Mouse (Mus musculus) spleen, adult 2 months (tissue): ENCODE results near the gene Cga. TPM values are rescaled to one million over a fixed set of nuclear protein-coding genes. Genes with fewer than 3 reads are reported as not detected.

Source experiments
- DNase-seq, 2 experiments: peaks; one replicate each; pipeline versions ENCODE4 v3.0.0 to v3.0.0-alpha.2; 2012 to 2021; ENCODE audit warnings: low spot score in 2 of 2, low read depth in 1 of 2
- H3K27ac ChIP-seq: fragments of 200-500 bp; 2 replicates; pipeline ENCODE4 v1.5.1; 2012; ENCODE audit warnings: low read length, inconsistent platforms; ENCODE audit not compliant: insufficient read depth
- H3K27me3 ChIP-seq: fragments of 200-500 bp; 2 replicates; pipeline ENCODE4 v1.6.1; 2012; ENCODE audit warnings: mild to moderate bottlenecking, moderate library complexity, low read length, inconsistent platforms; ENCODE audit not compliant: control insufficient read depth, insufficient read depth
- H3K36me3 ChIP-seq: fragments of 200-500 bp; 2 replicates; pipeline ENCODE4 v1.6.1; 2012; ENCODE audit warnings: mild to moderate bottlenecking, low read length, inconsistent platforms; ENCODE audit not compliant: control insufficient read depth, insufficient read depth
- H3K4me1 ChIP-seq: fragments of 200-500 bp; 2 replicates; pipeline ENCODE4 v1.6.1; 2011; ENCODE audit warnings: inconsistent platforms; ENCODE audit not compliant: control insufficient read depth, insufficient read depth, insufficient read length
- H3K4me3 ChIP-seq: fragments of 200-500 bp; 2 replicates; pipeline ENCODE4 v1.5.1; 2011; ENCODE audit warnings: mild to moderate bottlenecking, inconsistent platforms; ENCODE audit not compliant: insufficient read depth, insufficient read length; ENCODE audit errors: extremely low read depth
- CTCF ChIP-seq: fragments of 200-500 bp; IDR thresholded peaks from 2 replicates; pipeline ENCODE4 v1.5.1; 2011; ENCODE audit warnings: mild to moderate bottlenecking, inconsistent platforms; ENCODE audit not compliant: insufficient read depth, insufficient read length, insufficient replicate concordance; ENCODE audit errors: extremely low read depth
- POLR2A ChIP-seq: fragments of 200-500 bp; IDR thresholded peaks from 2 replicates; pipeline ENCODE4 v1.6.1; 2011; ENCODE audit warnings: low read depth, low read length, inconsistent platforms
- WGBS: fragments of 180-500 bp; shearing (Covaris S2); methylation state at CpG from one replicate; pipeline ENCODE4 v1.1.7; 2018; 5-methylcytosine and 5-hydroxymethylcytosine counted together
- polyA plus RNA-seq: library from polyadenylated mRNA; depleted of rRNA; stranded (reverse); fragments of >200 nt; gene quantifications from 2 replicates; pipeline ENCODE4 v1.2.3, GENCODE M21; 2012

Gene Cga
- polyA plus RNA-seq, 1 experiment = not detected

- Histone ChIP-seq H3K4me3 (no peak overlapping the region), H3K27ac (no peak overlapping the region), H3K4me1 (peaks cover 8% of the 10 kb centered on the region; the same call in 1 of the 2 replicates), H3K36me3 (no peaks in the 10 kb centered on the region), H3K27me3 (no peaks in the 10 kb centered on the region)
- TF ChIP-seq POLR2A = no peak
- TF ChIP-seq CTCF = no peak
- WGBS = 95% methylated on average over 3 of the region's 3 CpGs
- no peak for DNase-seq
These were observed 34.2 kb upstream of the Cga start for GRCm38 (mm10) chr4:34859416-34859815.

- Histone ChIP-seq H3K4me3 (no peak overlapping the region), H3K4me1 (peaks cover 8% of the 10 kb centered on the region; the same call in 1 of the 2 replicates), H3K27me3 (no peaks in the 10 kb centered on the region), H3K36me3 (no peaks in the 10 kb centered on the region), H3K27ac (no peak overlapping the region)
- TF ChIP-seq POLR2A (no peak), CTCF (no peak)
- WGBS = 80% methylated on average over 3 of the region's 3 CpGs
- DNase-seq = no peak
These were observed 32.1 kb upstream of the Cga start for GRCm38 (mm10) chr4:34861438-34861837.

GRCm38 (mm10) chr4:34869813-34870212 lies 23.8 kb upstream of the Cga start:
- peaks cover 15% of the 10 kb centered on the region; the same call in 1 of the 2 replicates for H3K4me1 ChIP-seq
- WGBS = 71% methylated on average over 3 of the region's 3 CpGs
- no peaks in the 10 kb centered on the region for H3K36me3 ChIP-seq
- no peak overlapping the region for H3K27ac ChIP-seq
- TF ChIP-seq CTCF (no peak), POLR2A (no peak)
- no peaks in the 10 kb centered on the region for H3K27me3 ChIP-seq
- no peak for DNase-seq
- H3K4me3 ChIP-seq = no peak overlapping the region

GRCm38 (mm10) chr4:34872896-34873495 lies 20.6 kb upstream of the Cga start:
- WGBS = 91% methylated on average over 4 of the region's 4 CpGs
- no peak overlapping the region for H3K4me3 ChIP-seq
- no peak for TF ChIP-seq POLR2A
- no peak for TF ChIP-seq CTCF

GRCm38 (mm10) chr4:34874234-34874633 lies 19.3 kb upstream of the Cga start:
- 74% methylated on average over 1 of the region's 1 CpGs for WGBS
- TF ChIP-seq CTCF = no peak
- no peak for TF ChIP-seq POLR2A
- H3K4me3 ChIP-seq = no peak overlapping the region
- no peaks in the 10 kb centered on the region for H3K27me3 ChIP-seq
- no peaks in the 10 kb centered on the region for H3K36me3 ChIP-seq
- H3K4me1 ChIP-seq = peaks cover 13% of the 10 kb centered on the region; the same call in 1 of the 2 replicates
- no peak overlapping the region for H3K27ac ChIP-seq
- DNase-seq = no peak

More at GRCm38 (mm10) chr4:34872896-34873495, 20.6 kb upstream of the Cga start:
- H3K4me1 ChIP-seq = peaks cover 15% of the 10 kb centered on the region; the same call in 1 of the 2 replicates
- H3K36me3 ChIP-seq = no peaks in the 10 kb centered on the region
- no peaks in the 10 kb centered on the region for H3K27me3 ChIP-seq
- no peak for DNase-seq
- no peak overlapping the region for H3K27ac ChIP-seq

- peaks cover 7% of the 10 kb centered on the region for H3K4me1 ChIP-seq
- TF ChIP-seq POLR2A = no peak
- TF ChIP-seq CTCF = no peak
- H3K27me3 ChIP-seq = no peaks in the 10 kb centered on the region
- H3K4me3 ChIP-seq = no peak overlapping the region; the same call in 1 of the 2 replicates
- H3K27ac ChIP-seq = no peak overlapping the region
- DNase-seq = no peak
- WGBS = 68% methylated on average over 10 of the region's 10 CpGs
- H3K36me3 ChIP-seq = no peaks in the 10 kb centered on the region
These were observed 12.5 kb upstream of the Cga start for GRCm38 (mm10) chr4:34880921-34881650.

GRCm38 (mm10) chr4:34881851-34882250 lies 11.7 kb upstream of the Cga start:
- 12% methylated on average over 4 of the region's 4 CpGs for WGBS
- H3K27me3 ChIP-seq = no peaks in the 10 kb centered on the region
- peaks cover 8% of the 10 kb centered on the region for H3K4me1 ChIP-seq
- no peaks in the 10 kb centered on the region for H3K36me3 ChIP-seq
- H3K4me3 ChIP-seq = peak overlapping the region; percentile 92
- DNase-seq = no peak
- H3K27ac ChIP-seq = no peak overlapping the region
- TF ChIP-seq POLR2A = no peak
- TF ChIP-seq CTCF = no peak
